Comparison of ENCODE assay signal across 14 mouse cellular contexts in the genomic region with DNA sequence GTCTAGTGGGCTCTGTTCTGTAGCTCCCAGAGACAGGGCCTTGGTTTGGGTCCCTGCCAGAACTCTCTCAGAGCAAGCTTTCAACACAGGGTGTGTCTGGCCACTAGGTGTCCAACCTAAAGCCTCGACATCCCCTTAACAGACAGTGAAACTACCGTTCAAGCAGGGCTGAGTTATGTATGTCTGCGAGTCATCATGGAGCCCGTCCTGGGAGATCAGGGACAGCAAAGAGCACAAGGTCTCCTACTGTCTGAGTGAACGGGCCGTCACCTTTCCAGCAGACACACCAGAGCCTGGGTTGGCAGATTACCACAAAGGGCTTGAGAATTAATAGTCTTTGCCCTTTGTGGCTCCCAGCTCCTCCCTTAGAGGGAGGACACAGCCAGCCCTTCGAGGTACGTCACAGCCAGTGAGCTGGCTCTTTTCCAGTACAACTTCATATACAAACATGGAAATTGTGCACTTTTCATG. TPM values are rescaled to one million over a fixed set of nuclear protein-coding genes. Genes with fewer than 3 reads are reported as not detected.
DNase-seq lines count a peak whose midpoint lies in the region; ATAC-seq and TF ChIP-seq lines count a peak whose summit lies in the region.
"Had no signal": no experiment of that assay in that cellular context is flagged by ENCODE, and none has a peak within 500 bp of the region (broad histone marks: within the 10 kb centered on the region; RNA-seq: fewer than 3 reads in every experiment).

No protein-coding gene starts in this region.

- no peaks in the 10 kb centered on the region for H3K27me3 ChIP-seq in liver, postnatal 0 days (ENCODE audit: insufficient read depth, low read length)

- ATAC-seq in liver, postnatal 0 days, result peak; percentile 48

- no peak overlapping the region for H3K9ac ChIP-seq in liver, postnatal 0 days (replicated peaks)

- no peak for TF ChIP-seq EP300 in liver, postnatal 0 days (IDR thresholded peaks at IDR 0.05; ENCODE audit: low read depth)

- no peak overlapping the region for H3K27ac ChIP-seq in liver, postnatal 0 days (ENCODE audit: low read depth)
- H3K27ac ChIP-seq: heart, adult 2 months; layer of hippocampus, adult 2 months; macrophage had no signal

- no peak overlapping the region for H3K4me2 ChIP-seq in liver, postnatal 0 days (ENCODE audit: low read depth, low read length)

- WGBS in liver, postnatal 0 days (ENCODE audit: insufficient replicate concordance), result 52% methylated on average over 8 of the region's 8 CpGs

- no peak overlapping the region for H3K4me3 ChIP-seq in liver, postnatal 0 days (ENCODE audit: low read depth, low read length)
- H3K4me3 ChIP-seq: heart, adult 2 months; layer of hippocampus, adult 2 months had no signal

- no peaks in the 10 kb centered on the region for H3K9me3 ChIP-seq in liver, postnatal 0 days (ENCODE audit: low read length)

- peaks cover 14% of the 10 kb centered on the region for H3K36me3 ChIP-seq in liver, postnatal 0 days (replicated peaks; ENCODE audit: insufficient read depth, low read length)

- H3K4me1 ChIP-seq in liver, postnatal 0 days (ENCODE audit: insufficient read depth), result peaks cover 7% of the 10 kb centered on the region

- no peak for DNase-seq in liver, postnatal 0 days
- DNase-seq in liver, result no peak
- peak; percentile 45 for DNase-seq in NIH3T3 (ENCODE audit: low read depth)
- DNase-seq in kidney, adult 8-10 months, result peak; percentile 76 to 79
- DNase-seq in naive thymus-derived CD4-positive, alpha-beta T cell, adult 2 months (ENCODE audit: low read depth), result peak; percentile 14
- no peak for DNase-seq in layer of hippocampus, postnatal 25 days (ENCODE audit: extremely low spot score in 1 of 2, low spot score in 1 of 2)
- DNase-seq in adipocyte (ENCODE audit: low spot score), result no peak
- DNase-seq: cerebellum, postnatal 14 days; heart, postnatal 4 days had no signal

- peak; percentile 39 for TF ChIP-seq CTCF in liver, postnatal 0 days (IDR thresholded peaks at IDR 0.05; ENCODE audit: low read depth)

RNA-seq across cellular contexts. Expression of gene Trcg1, which starts 10.9 kb away (rescaled TPM):
- polyA plus RNA-seq in liver, postnatal 0 days (2015; fragmentation: Nextera tagmentation; extraction: Ambion mirVana), result not detected in 2 replicates
- not detected for total RNA-seq in layer of hippocampus, postnatal 25 days (2021)
- total RNA-seq: heart, adult 2 months; heart, postnatal 4 days; layer of hippocampus, adult 2 months; left cerebral cortex, postnatal 36 days; monocyte, adult 5-6 weeks had no signal
- polyA plus RNA-seq: heart, adult 2 months; macrophage had no signal

RNA-seq across cellular contexts. Expression of gene 1700017B05Rik, which starts 15.2 kb away (rescaled TPM):
- 10.1 and 10.4 TPM in 2 replicates for polyA plus RNA-seq in liver, postnatal 0 days (2015; fragmentation: Nextera tagmentation; extraction: Ambion mirVana)
- 10 to 100 TPM; 27.1 to 28.9 TPM for total RNA-seq in layer of hippocampus, postnatal 25 days (2021)

Comparison
In these comparisons a context has a peak if more than half of its experiments do, and no peak if none do; other contexts are left out.
1. DNase-seq: peak in NIH3T3 (single experiment), kidney, adult 8-10 months (2 of 2) and naive thymus-derived CD4-positive, alpha-beta T cell, adult 2 months (single experiment); none in liver, postnatal 0 days (single experiment), liver (single experiment), layer of hippocampus, postnatal 25 days (0 of 2) and adipocyte (single experiment).